Mouse (Mus musculus) forebrain, embryonic 13.5 days (tissue): Measurements from ENCODE around the gene Rrad. TPM values are rescaled to one million over a fixed set of nuclear protein-coding genes. Genes with fewer than 3 reads are reported as not detected.
A peak's percentile ranks its signal among the peaks of the same experiment; 100 is the strongest.
"Not testable (repeated sequence)": the region's sequence is repeated elsewhere in the genome, so short reads cannot be mapped to it uniquely, and the experiment has no call there.

Experiments used
- ATAC-seq: fragments of 200-750 bp; cut with Nextera tagmentation; 2 replicates; pipeline ENCODE4 v1.8.0; 2017
- H3K27ac ChIP-seq: fragments of 300-500 bp; sonication (generic); 2 replicates; pipeline ENCODE4 v1.5.1; 2015; ENCODE audit warnings: inconsistent platforms, mild to moderate bottlenecking, moderate library complexity
- H3K27me3 ChIP-seq: fragments of 300-500 bp; sonication (generic); 2 replicates; pipeline ENCODE4 v1.6.1; 2015; ENCODE audit warnings: mild to moderate bottlenecking, inconsistent platforms
- H3K36me3 ChIP-seq: fragments of 300-500 bp; sonication (generic); 2 replicates; pipeline ENCODE4 v1.6.1; 2015; ENCODE audit warnings: mild to moderate bottlenecking, inconsistent platforms; ENCODE audit not compliant: poor library complexity, severe bottlenecking
- H3K4me1 ChIP-seq: fragments of 300-500 bp; sonication (generic); 2 replicates; pipeline ENCODE4 v1.6.1; 2015; ENCODE audit warnings: inconsistent platforms
- H3K4me2 ChIP-seq: fragments of 300-500 bp; sonication (generic); 2 replicates; pipeline ENCODE4 v1.6.1; 2015; ENCODE audit warnings: inconsistent platforms, mild to moderate bottlenecking, moderate library complexity
- H3K4me3 ChIP-seq: fragments of 300-500 bp; sonication (generic); 2 replicates; pipeline ENCODE4 v1.5.1; 2015; ENCODE audit warnings: mild to moderate bottlenecking, inconsistent platforms
- H3K9ac ChIP-seq: fragments of 300-500 bp; sonication (generic); 2 replicates; pipeline ENCODE4 v1.6.1; 2015; ENCODE audit warnings: mild to moderate bottlenecking, inconsistent platforms
- H3K9me3 ChIP-seq: fragments of 300-500 bp; sonication (generic); replicated peaks from 2 replicates; pipeline ENCODE4 v1.6.1; 2016; ENCODE audit warnings: inconsistent platforms
- WGBS: fragments of 180-500 bp; shearing (Covaris S2); methylation state at CpG from one replicate; pipeline ENCODE4 v1.1.7; 2015; 5-methylcytosine and 5-hydroxymethylcytosine counted together
- polyA plus RNA-seq: library from polyadenylated mRNA; unstranded; fragments of >200 nt; fragmentation: Nextera tagmentation; extraction: Ambion mirVana; gene quantifications from 2 replicates; pipeline ENCODE4 v1.2.1, GENCODE M21; 2015

The Rrad gene
- 1.3 and 2.4 TPM in 2 replicates for polyA plus RNA-seq

DNA sequence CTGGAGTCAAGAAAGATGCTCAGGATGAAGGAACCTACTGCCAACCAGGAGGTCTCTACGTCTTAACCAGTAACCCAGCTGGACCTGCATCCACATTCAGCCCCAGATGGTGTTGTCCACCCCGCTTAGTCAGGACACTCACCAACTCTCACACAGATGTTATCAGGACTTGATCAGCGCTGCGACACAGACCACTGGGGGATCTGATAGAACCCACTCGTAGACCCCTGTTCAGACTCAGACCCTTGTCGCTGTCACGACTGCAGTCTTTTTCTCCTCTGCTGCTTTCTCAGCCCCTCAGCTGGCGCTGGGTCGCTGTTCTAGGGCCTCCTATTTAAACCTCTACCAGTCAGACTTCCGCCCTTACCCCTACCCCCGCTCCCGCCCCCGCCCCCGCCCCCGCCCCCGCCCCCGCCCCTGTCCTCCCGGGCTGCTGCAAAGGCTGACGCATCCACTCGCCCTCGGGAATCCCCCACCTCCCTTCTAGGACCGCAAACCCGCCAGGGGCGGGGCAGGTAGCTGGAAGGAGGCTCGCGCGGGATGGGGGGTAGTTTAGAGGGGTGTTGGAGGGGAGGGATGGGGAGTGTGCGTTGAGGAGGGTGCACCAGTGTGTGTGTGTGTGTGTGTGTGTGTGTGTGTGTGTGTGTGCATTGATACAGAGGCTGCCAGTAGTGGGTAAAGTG, at the start of gene Rrad:
Gene Rrad, minus strand, starts transcription at position 347 of the 683 bp plus-strand sequence.
- Histone ChIP-seq H3K27ac (no peak within 1 kb of the TSS), H3K9me3 (no peaks in the 10 kb centered on the region), H3K4me1 (peaks cover 7% of the 10 kb centered on the region), H3K4me3 (peak within 1 kb of the TSS; percentile 37), H3K36me3 (peaks cover 21% of the 10 kb centered on the region; the same call in 1 of the 2 replicates), H3K27me3 (peaks cover 22% of the 10 kb centered on the region), H3K9ac (peak within 1 kb of the TSS; percentile 50), H3K4me2 (peak within 1 kb of the TSS; percentile 61)
- WGBS, result 1% methylated on average over 26 of the region's 28 CpGs
- ATAC-seq, result peak; percentile 75

GRCm38 (mm10) chr8:104655614-104656013, 24.5 kb upstream of the Rrad start:
- H3K9ac ChIP-seq, result no peak overlapping the region
- H3K4me3 ChIP-seq, result no peak overlapping the region
- no peaks in the 10 kb centered on the region; the same call in 1 of the 2 replicates for H3K27me3 ChIP-seq
- no peaks in the 10 kb centered on the region for H3K4me1 ChIP-seq
- no peaks in the 10 kb centered on the region for H3K36me3 ChIP-seq
- H3K9me3 ChIP-seq, result no peaks in the 10 kb centered on the region
- WGBS, result 78% methylated on average over 4 of the region's 4 CpGs
- no peak overlapping the region for H3K4me2 ChIP-seq
- ATAC-seq, result no peak
- no peak overlapping the region for H3K27ac ChIP-seq

GRCm38 (mm10) chr8:104654984-104655383, 23.9 kb upstream of the Rrad start:
- H3K4me3 ChIP-seq, result no peak overlapping the region
- ATAC-seq, result peak; percentile 88
- H3K27me3 ChIP-seq, result no peaks in the 10 kb centered on the region; the same call in 1 of the 2 replicates
- no peak overlapping the region for H3K9ac ChIP-seq
- H3K4me2 ChIP-seq, result no peak overlapping the region
- no peaks in the 10 kb centered on the region for H3K36me3 ChIP-seq
- WGBS, result under 1% methylated on average over 3 of the region's 3 CpGs
- no peaks in the 10 kb centered on the region for H3K4me1 ChIP-seq
- no peak overlapping the region for H3K27ac ChIP-seq
- H3K9me3 ChIP-seq, result no peaks in the 10 kb centered on the region

- not testable (repeated sequence) for H3K27ac ChIP-seq, ATAC-seq, H3K4me3 ChIP-seq, H3K9me3 ChIP-seq, H3K4me2 ChIP-seq, H3K36me3 ChIP-seq, H3K9ac ChIP-seq, H3K27me3 ChIP-seq
- H3K4me1 ChIP-seq, result peaks cover 21% of the 10 kb centered on the region
- WGBS, result 79% methylated on average over 3 of the region's 3 CpGs
Measured at GRCm38 (mm10) chr8:104644187-104644586, 13.1 kb upstream of the Rrad start.

DNA sequence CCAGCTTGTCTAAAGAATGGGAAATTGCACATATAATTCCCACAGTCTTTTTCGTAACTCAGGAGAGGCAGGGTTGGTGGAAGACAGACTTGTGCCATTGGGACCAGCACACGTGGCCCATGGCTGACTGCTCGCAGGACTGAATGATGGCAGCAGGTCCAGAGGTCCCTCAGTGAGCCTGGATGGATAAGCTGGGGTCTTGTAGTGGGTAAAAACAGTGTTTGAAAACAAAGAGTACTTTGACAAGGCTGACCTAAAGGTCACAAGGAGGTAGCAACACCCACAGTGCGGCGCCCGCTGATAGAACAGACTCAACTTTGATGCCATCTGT, 11.2 kb upstream of the Rrad start:
- no peak overlapping the region for H3K27ac ChIP-seq

GRCm38 (mm10) chr8:104641426-104642323, 10.5 kb upstream of the Rrad start, which contains the start of gene Ciao2b:
Gene Ciao2b, minus strand, starts transcription at chr8:104641965.
- peak; percentile 98 for ATAC-seq

More for the DNA sequence above, 11.2 kb upstream of the Rrad start:
- no peaks in the 10 kb centered on the region for H3K27me3 ChIP-seq
- peaks cover 21% of the 10 kb centered on the region for H3K4me1 ChIP-seq
- peak overlapping the region; percentile 83 for H3K4me3 ChIP-seq
- H3K4me2 ChIP-seq, result peak overlapping the region; percentile 95
- no peaks in the 10 kb centered on the region for H3K9me3 ChIP-seq
- peak; percentile 36 for ATAC-seq
- H3K36me3 ChIP-seq, result peaks cover 20% of the 10 kb centered on the region
- peak overlapping the region; percentile 92 for H3K9ac ChIP-seq
- WGBS, result 77% methylated on average over 6 of the region's 6 CpGs

DNA sequence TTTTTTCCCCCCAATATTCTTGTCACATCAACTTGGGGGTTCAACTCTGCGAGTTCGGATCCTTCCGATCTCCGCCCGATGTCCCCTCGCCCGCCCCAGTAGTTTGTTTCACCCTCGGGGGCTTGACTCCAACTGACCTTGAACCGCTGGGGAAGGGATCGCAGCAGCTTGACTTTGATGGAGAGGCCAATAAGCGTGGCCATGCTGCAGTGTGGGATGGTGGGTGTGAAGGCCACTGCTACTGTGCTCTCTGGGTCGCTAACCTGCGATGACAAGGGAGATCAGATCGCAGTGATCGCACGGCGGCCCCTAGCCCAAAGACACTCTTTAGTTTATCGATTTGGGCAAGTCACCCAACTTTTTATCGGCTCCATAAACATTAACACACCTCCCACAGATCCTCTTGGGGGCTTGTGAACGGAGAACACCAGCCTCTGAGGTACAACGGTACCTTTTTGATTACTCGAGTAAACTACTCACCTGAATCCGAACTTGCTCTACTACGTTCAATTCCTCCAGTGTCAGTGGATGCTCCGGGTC, 9.8 kb upstream of the Rrad start:
- Histone ChIP-seq H3K4me1 (peaks cover 21% of the 10 kb centered on the region), H3K4me3 (peak overlapping the region; percentile 83), H3K36me3 (peaks cover 22% of the 10 kb centered on the region), H3K9ac (peak overlapping the region; percentile 92), H3K27me3 (no peaks in the 10 kb centered on the region), H3K27ac (no peak overlapping the region), H3K9me3 (no peaks in the 10 kb centered on the region), H3K4me2 (peak overlapping the region; percentile 95)
- no peak for ATAC-seq
- WGBS, result 13% methylated on average over 25 of the region's 25 CpGs

More at GRCm38 (mm10) chr8:104641426-104642323, 10.5 kb upstream of the Rrad start, which contains the start of gene Ciao2b:
- peaks cover 20% of the 10 kb centered on the region for H3K36me3 ChIP-seq
- H3K27ac ChIP-seq, result peak within 1 kb of the TSS; percentile 73; the same call in 1 of the 2 replicates
- H3K9ac ChIP-seq, result peak within 1 kb of the TSS; percentile 92
- peak within 1 kb of the TSS; percentile 95 for H3K4me2 ChIP-seq
- WGBS, result under 1% methylated on average over 66 of the region's 66 CpGs
- H3K9me3 ChIP-seq, result no peaks in the 10 kb centered on the region
- peaks cover 21% of the 10 kb centered on the region for H3K4me1 ChIP-seq
- H3K4me3 ChIP-seq, result peak within 1 kb of the TSS; percentile 83
- H3K27me3 ChIP-seq, result no peaks in the 10 kb centered on the region

DNA sequence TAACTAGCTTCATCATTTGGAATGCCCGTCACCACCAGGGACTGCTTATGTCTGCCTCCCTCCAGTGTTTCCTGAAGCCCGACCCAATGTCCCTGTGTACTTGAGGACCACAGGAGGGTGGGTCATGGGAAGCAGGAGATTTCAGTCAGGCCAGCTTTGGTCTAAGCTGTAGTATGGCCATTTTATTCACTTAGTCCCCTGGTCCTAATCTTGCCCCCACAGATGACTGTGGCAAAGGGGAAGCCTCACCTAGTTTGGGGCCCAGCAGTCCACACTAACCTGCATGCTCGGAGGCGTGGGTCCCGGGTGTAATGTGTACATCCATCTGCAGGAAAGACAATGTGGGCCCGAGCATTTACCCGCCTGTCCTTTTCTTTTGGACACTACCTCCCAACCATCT, 9.1 kb upstream of the Rrad start:
- ATAC-seq, result no peak
- H3K36me3 ChIP-seq, result peaks cover 29% of the 10 kb centered on the region
- H3K4me3 ChIP-seq, result peak overlapping the region; percentile 83
- H3K9ac ChIP-seq, result peak overlapping the region; percentile 92
- no peak overlapping the region for H3K27ac ChIP-seq
- peak overlapping the region; percentile 95 for H3K4me2 ChIP-seq
- H3K4me1 ChIP-seq, result peaks cover 21% of the 10 kb centered on the region
- WGBS, result 87% methylated on average over 7 of the region's 7 CpGs
- no peaks in the 10 kb centered on the region for H3K9me3 ChIP-seq
- no peaks in the 10 kb centered on the region for H3K27me3 ChIP-seq

- Histone ChIP-seq H3K4me3 (no peak overlapping the region), H3K4me2 (no peak overlapping the region), H3K9me3 (no peaks in the 10 kb centered on the region), H3K36me3 (peaks cover 41% of the 10 kb centered on the region), H3K27ac (no peak overlapping the region), H3K4me1 (peaks cover 21% of the 10 kb centered on the region), H3K9ac (no peak overlapping the region), H3K27me3 (no peaks in the 10 kb centered on the region)
- no peak for ATAC-seq
- 89% methylated on average over 6 of the region's 6 CpGs for WGBS
Measured at GRCm38 (mm10) chr8:104638010-104638409, 6.9 kb upstream of the Rrad start.

- no peak for ATAC-seq
- H3K4me2 ChIP-seq, result no peak overlapping the region
- peaks cover 11% of the 10 kb centered on the region for H3K4me1 ChIP-seq
- WGBS, result 85% methylated on average over 3 of the region's 3 CpGs
- peaks cover 9% of the 10 kb centered on the region for H3K27me3 ChIP-seq
- peaks cover 41% of the 10 kb centered on the region for H3K36me3 ChIP-seq
- H3K9ac ChIP-seq, result no peak overlapping the region
- no peak overlapping the region for H3K4me3 ChIP-seq
- H3K27ac ChIP-seq, result no peak overlapping the region
- H3K9me3 ChIP-seq, result no peaks in the 10 kb centered on the region
Measured at GRCm38 (mm10) chr8:104635004-104635710, 4.0 kb upstream of the Rrad start.

DNA sequence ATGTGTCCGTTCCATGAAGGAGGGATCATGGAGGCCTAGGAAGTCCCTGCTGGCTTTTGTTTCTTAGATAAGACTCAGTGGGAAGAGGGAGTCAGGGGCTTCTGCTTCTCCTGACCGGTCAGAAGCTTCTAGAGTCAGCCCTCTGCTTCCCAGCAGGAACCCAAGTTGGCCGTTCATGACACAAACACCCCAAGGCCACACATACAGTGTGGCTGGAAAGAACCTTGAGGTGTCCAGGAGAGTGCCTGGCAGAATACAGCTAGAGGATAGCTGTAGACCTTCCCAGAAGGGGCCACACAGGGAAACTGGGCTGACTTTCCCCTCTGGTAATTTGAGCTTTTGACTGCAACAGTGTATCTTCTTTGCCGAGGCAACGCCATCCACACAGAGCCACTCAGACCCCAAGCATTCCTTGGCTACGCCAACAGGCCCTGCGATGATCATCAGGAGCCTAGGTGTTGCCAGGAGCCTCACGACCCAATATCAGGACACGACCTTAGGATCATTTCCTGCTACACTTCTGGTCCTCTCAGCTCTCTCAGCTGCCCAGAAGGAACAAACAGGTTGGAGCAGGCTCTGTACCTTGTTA, 2.1 kb upstream of the Rrad start:
- Histone ChIP-seq H3K9ac (no peak overlapping the region), H3K27me3 (peaks cover 22% of the 10 kb centered on the region), H3K4me3 (no peak overlapping the region), H3K4me1 (peaks cover 7% of the 10 kb centered on the region), H3K36me3 (peaks cover 27% of the 10 kb centered on the region; the same call in 1 of the 2 replicates), H3K4me2 (no peak overlapping the region), H3K27ac (no peak overlapping the region), H3K9me3 (no peaks in the 10 kb centered on the region)
- 65% methylated on average over 9 of the region's 9 CpGs for WGBS
- no peak for ATAC-seq
